Mouse (Mus musculus) layer of hippocampus, adult 18-20 months (tissue): ENCODE data around the gene Ecm2. TPM values are rescaled to one million over a fixed set of nuclear protein-coding genes. Genes with fewer than 3 reads are reported as not detected.
A peak's percentile ranks its signal among the peaks of the same experiment; 100 is the strongest.

Experiments used
- DNase-seq, 2 experiments: peaks; one replicate each; pipeline ENCODE4 v3.0.0; 2022; ENCODE audit warnings: low spot score in 2 of 2
- total RNA-seq, 2 experiments: library from RNA; stranded (reverse); gene quantifications; 2 replicates each; pipeline ENCODE4 v1.2.3; 2021

Gene Ecm2
- total RNA-seq, 2 experiments from 2014 or later: 6.5 to 8.0 TPM

GRCm38 (mm10) chr13:49505776-49506175, 1.2 kb downstream of the Ecm2 start:
- DNase-seq: no peak

GRCm38 (mm10) chr13:49507176-49507575, 2.6 kb downstream of the Ecm2 start:
- no peak for DNase-seq

- no peak for DNase-seq
Observed at GRCm38 (mm10) chr13:49518761-49519160, 14.2 kb downstream of the Ecm2 start.

GRCm38 (mm10) chr13:49526235-49526634, 21.6 kb downstream of the Ecm2 start:
- DNase-seq: peak in 1 of 2 experiments; percentile 16

- no peak for DNase-seq
Observed at GRCm38 (mm10) chr13:49530636-49531035, 26.0 kb downstream of the Ecm2 start.

- DNase-seq: no peak
Observed at GRCm38 (mm10) chr13:49536946-49537345, 32.3 kb downstream of the Ecm2 start.

GRCm38 (mm10) chr13:49538693-49539092, 34.1 kb downstream of the Ecm2 start:
- no peak for DNase-seq

- DNase-seq: no peak
Observed at GRCm38 (mm10) chr13:49544279-49544678, 39.7 kb downstream of the Ecm2 start, which contains the start of gene Aspn. TSS of gene Aspn (plus strand) at chr13:49544443.

- no peak for DNase-seq
Observed at GRCm38 (mm10) chr13:49545646-49546045, 41.0 kb downstream of the Ecm2 start.

GRCm38 (mm10) chr13:49546517-49546916, 41.9 kb downstream of the Ecm2 start:
- DNase-seq: no peak

GRCm38 (mm10) chr13:49547563-49548150, 43.0 kb downstream of the Ecm2 start:
- no peak for DNase-seq

- no peak for DNase-seq
Observed at GRCm38 (mm10) chr13:49549616-49550015, 45.0 kb downstream of the Ecm2 start.

GRCm38 (mm10) chr13:49554519-49554918, 49.9 kb downstream of the Ecm2 start:
- DNase-seq: no peak

- peak in 1 of 2 experiments; percentile 6 for DNase-seq
Observed at GRCm38 (mm10) chr13:49556203-49556602, 51.6 kb downstream of the Ecm2 start.

- DNase-seq: no peak
Observed at GRCm38 (mm10) chr13:49556924-49557323, 52.3 kb downstream of the Ecm2 start.

GRCm38 (mm10) chr13:49559185-49559584, 54.6 kb downstream of the Ecm2 start:
- peak in 1 of 2 experiments; percentile 7 for DNase-seq

- no peak for DNase-seq
Observed at GRCm38 (mm10) chr13:49560886-49561285, 56.3 kb downstream of the Ecm2 start.

GRCm38 (mm10) chr13:49564347-49564746, 59.7 kb downstream of the Ecm2 start:
- no peak for DNase-seq

- no peak for DNase-seq
Observed at GRCm38 (mm10) chr13:49570371-49570770, 65.8 kb downstream of the Ecm2 start.

GRCm38 (mm10) chr13:49571418-49571817, 66.8 kb downstream of the Ecm2 start:
- DNase-seq: no peak

GRCm38 (mm10) chr13:49581541-49582530, 77.2 kb downstream of the Ecm2 start, which contains the start of gene Omd:
TSS of gene Omd (plus strand) at chr13:49582462.
- no peak for DNase-seq
